Mouse (Mus musculus) gonadal fat pad, adult 2 months (tissue): ENCODE results near the gene Dync1i2. TPM values are rescaled to one million over a fixed set of nuclear protein-coding genes. Genes with fewer than 3 reads are reported as not detected.

Experiments
- DNase-seq: peaks from one replicate; pipeline ENCODE4 v3.0.0-alpha.2; 2012; ENCODE audit warnings: low read depth
- polyA plus RNA-seq: library from polyadenylated mRNA; depleted of rRNA; stranded (reverse); fragments of >200 nt; gene quantifications from 2 replicates; pipeline ENCODE4 v1.2.3, GENCODE M21; 2012

The Dync1i2 gene
- polyA plus RNA-seq, 1 experiment = 27.5 TPM

GRCm38 (mm10) chr2:71203819-71204432, 7.6 kb upstream of the Dync1i2 start:
- no peak for DNase-seq

DNA sequence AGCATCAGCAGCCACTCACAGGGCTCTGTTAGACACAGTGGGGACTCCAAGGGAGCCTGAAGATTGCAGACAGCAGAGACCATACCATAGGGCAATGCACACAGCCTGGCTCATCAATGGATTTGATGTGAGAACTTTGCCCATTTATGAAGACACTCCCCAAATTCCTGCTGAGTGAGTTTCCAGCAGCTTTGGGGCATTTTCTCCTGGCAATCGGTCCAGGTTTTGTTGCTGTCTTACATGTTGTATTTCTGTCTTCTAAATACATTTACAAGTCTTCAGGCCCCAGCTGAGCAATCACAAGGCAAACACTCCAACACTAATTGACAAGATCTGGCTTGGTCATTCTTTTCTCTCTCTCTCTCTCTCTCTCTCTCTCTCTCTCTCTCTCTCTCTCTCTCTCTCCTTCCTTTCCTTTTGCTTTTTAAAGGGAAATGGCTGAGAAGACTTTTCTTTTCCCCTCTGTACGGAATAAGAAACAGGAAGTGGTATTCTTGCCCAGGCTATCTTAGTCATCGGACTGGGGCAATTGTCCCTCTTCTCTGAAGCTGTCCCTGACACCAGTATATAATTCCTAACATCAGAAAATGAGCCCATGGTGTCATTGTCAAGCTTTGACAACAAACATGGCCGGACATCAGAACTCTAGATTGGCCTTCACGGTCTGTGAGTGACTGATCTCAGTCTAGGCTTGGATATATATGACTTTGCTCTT, 2.3 kb upstream of the Dync1i2 start:
- DNase-seq = no peak

DNA sequence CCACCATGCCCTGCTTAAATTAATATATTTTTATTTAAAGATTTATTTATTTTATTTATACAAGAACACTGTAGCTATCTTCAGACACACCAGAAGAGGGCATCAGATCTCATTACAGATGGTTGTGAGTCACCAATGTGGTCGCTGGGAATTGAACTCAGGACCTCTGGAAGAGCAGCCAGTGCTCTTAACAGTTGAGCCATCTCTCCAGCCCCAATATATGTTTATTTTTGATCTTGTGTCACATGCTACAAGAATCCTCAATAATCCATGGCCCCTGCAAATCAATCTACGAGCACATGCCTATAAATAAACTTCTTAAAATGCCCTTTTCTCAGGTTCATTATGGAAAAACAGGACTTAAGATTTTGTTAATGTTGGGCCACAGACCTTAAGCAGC, 410 bp upstream of the Dync1i2 start:
- DNase-seq = no peak

DNA sequence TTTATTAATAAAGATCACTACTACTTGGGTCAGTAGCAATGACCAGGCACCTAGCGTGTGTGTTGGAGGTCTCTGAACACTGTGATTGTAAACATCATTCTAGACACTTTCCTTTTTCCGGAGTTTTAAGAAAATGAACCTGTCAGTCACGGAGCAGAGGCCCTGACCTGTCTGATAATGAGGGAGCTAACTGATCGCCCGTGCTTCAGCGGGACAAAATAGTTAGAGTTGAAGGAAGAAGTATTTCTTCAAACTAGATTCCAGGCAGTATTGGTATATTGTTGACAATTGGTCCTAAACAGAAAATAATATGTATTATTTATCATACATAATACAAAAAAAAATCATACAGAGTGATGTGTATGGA, 837 bp downstream of the Dync1i2 start:
- DNase-seq = no peak

DNA sequence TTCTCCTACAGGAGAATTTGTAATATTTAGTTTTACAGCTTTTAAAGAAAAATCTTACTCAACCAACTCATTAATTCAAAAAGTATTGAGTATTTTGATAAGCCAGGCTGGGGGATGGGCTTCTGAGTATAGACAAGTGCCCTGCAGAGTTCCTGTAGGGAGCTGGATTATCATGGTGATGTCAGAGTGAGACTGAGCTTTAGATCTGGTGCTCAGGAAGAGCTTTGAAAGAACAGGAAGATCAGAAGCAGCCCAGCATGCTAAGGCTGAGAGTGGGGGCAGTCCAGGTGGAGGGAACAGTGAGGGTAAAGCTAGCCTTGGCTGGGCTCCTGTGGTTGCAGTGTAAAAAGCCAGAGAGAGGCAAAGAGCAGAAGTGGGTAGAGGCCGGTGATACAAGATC, 9.5 kb downstream of the Dync1i2 start:
- DNase-seq = no peak

GRCm38 (mm10) chr2:71227398-71227797, 15.9 kb downstream of the Dync1i2 start:
- no peak for DNase-seq

DNA sequence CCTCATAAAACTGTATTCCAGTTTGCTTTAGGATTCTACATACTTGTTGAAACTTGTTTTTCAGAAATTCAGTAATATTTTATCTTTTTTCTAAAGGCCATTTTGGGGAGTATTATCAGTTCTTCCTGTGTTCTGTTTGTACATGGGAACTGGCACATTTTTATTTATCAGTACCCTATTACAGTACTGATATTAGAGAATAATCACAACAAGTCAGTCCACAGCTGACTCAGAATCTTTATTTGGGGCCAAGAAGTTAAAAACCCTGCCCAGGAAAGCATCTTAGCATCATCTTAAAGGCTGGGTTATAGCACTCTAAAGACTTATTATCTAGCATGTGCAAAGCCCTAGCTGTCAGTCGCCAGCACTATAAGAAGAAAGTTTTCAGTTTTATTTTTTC, 18.1 kb downstream of the Dync1i2 start:
- DNase-seq = no peak

DNA sequence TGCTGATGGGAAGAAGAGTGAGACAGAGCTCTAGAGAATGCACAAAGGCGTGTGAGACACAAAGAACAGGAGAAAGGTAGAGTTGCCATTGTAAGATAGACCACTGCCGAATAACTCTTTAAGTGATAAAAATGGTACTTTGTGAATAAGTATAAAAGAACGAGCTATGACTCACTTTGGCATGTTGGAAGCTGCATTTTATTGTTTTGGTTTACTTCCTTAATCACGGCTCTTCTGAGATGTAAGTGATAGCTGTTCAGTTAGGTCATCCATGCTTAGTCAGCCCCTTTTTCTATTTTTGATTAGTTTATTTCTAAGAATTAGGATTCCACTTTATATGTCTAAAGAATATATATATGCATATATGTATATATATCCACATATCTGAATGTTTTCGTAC, 20.4 kb downstream of the Dync1i2 start:
- no peak for DNase-seq

DNA sequence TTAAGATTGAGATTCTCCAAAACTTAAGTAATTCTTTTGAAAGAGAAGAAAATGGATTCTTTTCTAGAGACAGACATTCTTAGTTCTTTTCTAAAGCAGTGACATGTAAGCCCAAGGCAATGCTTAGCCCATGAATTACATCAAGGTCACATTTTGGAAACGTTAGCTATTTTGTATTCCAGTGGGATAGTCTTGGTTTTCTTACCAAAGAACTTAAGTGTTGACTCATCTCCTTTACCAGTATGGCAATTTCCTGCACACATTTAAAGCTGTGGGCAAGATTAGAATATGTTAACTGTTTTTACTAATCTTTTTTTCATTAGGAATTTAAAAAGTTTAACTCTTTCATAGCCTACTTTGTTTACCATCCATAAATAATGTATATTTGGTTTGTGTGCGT, 21.5 kb downstream of the Dync1i2 start:
- no peak for DNase-seq

- DNase-seq = no peak
Measured at GRCm38 (mm10) chr2:71235420-71235819, 23.9 kb downstream of the Dync1i2 start.

GRCm38 (mm10) chr2:71236009-71236408, 24.5 kb downstream of the Dync1i2 start:
- DNase-seq = no peak

DNA sequence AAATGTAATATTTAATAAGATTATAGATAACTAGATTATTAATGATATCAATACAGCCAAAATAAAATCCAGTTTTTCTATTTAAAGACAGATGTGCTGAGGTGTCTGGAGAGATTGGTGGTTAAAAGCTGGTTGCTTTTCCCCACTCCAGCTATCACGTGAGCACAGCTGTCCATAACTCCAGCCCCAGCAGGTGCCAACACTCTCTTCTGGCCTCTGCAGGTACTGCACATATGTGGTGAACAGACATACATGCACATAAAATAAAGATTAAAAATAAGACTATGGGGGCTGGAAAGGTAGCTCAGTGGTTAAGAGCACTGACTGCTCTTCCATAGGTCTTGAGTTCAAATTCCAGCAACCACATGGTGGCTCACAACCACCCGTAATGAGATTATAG, 30.0 kb downstream of the Dync1i2 start:
- DNase-seq = no peak

DNA sequence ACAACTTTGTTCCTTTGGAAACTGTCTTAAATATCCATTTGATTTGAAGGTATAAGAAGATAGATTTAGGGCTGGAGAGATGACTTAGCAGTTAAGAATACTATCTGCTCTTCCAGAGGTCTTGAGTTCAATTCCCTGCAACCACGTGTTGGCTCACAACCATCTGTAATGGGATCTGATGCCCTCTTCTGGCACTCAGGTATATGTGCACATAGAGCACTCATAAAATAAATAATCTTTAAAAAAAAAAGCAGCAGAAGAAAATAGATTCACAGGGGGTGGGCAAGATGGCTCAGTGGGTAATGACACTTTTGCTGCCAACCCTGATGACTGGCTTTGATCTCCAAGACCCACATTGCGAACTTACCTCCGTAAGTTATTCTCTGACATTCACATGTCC, 30.7 kb downstream of the Dync1i2 start:
- DNase-seq = no peak

- no peak for DNase-seq
Measured at GRCm38 (mm10) chr2:71243058-71243672, 31.7 kb downstream of the Dync1i2 start.

DNA sequence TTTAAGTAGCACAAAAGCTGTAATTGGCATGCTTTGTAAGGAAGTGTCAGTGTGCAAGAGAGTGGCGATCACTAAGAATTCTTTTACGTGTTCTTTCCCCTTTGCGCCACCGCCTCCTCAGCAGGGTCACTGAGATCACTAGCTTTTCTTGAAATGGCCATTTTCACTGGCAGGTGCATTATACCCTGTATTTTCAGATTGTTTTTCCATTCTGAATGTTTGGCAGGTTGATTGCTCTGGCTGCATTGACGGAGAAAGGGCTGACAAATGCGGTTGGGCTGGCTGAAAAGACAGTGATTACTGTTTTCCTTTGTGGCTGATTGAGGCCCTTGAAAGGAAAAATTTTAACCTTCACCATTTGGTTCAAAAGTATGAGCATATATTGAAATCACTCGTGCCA, 33.3 kb downstream of the Dync1i2 start:
- DNase-seq = no peak

DNA sequence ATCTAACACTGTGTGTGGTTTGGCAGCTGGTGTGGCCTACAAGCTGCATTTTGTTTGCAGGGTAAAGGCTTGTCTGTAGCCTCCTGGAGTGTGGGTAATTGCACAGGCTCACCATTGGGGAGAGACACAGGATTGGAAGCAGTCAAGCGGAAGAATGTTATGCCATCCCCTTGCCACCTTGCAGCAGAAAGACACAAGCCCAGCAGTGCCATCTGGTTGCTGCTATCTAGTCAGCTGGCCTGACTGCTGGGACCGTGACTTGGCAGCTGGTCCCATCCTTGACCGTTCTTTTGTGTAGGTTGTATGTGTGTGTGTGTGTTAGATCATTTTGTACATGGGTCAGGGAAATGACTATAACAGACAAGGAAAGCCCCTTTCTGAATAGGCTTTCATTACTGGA, 33.9 kb downstream of the Dync1i2 start:
- DNase-seq = no peak

- DNase-seq = no peak
Measured at GRCm38 (mm10) chr2:71246096-71246495, 34.6 kb downstream of the Dync1i2 start.

GRCm38 (mm10) chr2:71248071-71248470, 36.6 kb downstream of the Dync1i2 start:
- DNase-seq = no peak

DNA sequence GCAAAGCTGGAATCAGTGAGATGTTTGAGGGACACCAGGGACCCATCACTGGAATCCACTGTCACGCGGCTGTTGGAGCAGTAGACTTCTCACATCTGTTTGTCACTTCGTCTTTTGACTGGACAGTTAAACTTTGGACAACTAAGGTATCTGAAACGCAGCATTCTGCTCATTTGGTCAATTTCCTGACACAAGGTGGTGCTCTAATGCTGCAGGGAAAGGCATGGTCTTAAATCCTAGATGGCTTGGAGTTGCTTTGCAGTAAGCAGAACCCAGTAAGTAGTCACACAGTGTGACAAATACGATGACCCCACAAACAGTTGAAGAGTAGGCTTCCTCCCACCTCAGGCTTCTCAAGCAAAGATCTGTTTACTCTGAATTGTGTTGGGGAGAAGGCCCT, 39.3 kb downstream of the Dync1i2 start:
- DNase-seq = no peak

DNA sequence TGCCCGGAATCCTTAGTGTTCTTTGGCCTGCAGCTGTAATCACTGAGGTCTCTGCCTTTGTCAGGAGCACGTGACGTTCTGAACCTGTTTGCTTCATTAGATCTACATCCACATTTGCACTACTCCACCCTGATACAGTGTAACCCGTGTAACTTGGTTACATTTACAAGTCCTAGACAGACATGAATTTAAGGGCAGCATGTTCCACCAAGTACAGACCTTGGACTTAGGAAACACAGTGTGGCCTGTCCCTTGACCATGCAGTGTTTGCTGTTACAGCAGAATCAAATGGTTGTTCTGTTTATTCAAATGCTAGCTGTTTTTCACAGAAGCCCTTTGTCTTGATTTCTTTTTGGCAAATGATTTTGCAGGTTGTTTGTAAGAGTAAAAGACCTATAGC, 43.3 kb downstream of the Dync1i2 start:
- no peak for DNase-seq

- no peak for DNase-seq
Measured at GRCm38 (mm10) chr2:71256581-71256980, 45.1 kb downstream of the Dync1i2 start.

DNA sequence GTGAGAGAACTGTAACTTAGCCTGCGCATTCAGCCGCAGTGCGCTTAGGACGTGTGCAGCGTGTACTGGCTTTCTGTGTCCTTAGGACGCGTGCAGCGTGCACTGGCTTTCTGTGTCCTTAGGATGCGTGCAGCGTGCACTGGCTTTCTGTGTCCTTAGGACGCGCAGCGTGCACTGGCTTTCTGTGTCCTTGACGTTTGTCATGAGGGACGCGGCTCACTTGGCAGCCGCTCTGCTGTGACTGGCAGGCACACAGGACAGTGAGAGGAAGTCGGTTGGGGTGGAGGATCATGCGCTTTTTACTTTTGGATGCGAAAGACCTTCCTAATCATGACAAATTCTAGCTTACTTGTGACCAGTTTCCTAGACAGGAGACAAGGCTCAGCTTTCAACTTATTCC, 53.1 kb downstream of the Dync1i2 start:
- no peak for DNase-seq

DNA sequence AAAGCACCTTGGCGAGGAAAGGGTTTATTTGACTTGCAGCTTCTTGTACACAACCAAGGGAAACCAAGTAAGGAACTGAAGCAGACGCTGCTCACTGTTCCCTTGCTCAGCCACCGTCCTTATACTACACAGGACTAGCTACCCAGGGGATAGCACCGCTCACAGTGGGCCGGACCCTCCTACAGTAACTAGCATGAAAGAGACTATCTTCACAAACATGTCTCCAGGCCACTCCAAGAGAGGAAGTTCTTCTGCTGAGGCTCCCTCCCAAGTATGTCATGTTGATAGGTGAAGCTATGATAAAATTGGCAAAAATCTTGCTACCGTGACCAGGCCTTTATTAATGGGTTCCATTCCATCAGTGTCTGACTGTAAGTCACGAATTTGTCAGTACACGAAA, 57.2 kb downstream of the Dync1i2 start:
- no peak for DNase-seq

- DNase-seq = no peak
Measured at GRCm38 (mm10) chr2:71269332-71269731, 57.8 kb downstream of the Dync1i2 start.
